Comparison of ENCODE assay signal across 9 mouse cellular contexts in the genomic region with DNA sequence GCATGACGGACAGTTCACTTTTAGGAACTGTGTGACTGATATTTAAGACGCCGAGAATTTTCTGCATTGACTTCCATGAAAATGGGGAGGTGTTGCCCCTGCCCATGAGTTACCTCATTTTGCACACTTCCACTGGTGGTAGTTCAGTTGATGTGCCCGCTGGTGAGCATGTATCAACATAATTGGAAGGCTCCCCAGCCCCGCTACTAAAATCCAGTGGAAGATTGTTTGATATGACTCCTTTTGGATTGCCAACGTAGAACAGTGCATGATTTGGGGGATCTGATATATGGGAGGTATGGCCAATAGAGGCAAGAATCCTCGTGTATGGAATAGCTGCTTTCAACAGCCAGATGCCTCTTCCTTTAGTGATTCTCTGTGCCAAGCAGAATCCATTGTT. TPM values are rescaled to one million over a fixed set of nuclear protein-coding genes. Genes with fewer than 3 reads are reported as not detected.
A peak's percentile ranks its signal among the peaks of the same experiment; 100 is the strongest.
DNase-seq lines count a peak whose midpoint lies in the region; ATAC-seq and TF ChIP-seq lines count a peak whose summit lies in the region.
"Had no signal": no experiment of that assay in that cellular context is flagged by ENCODE, and none has a peak within 500 bp of the region (broad histone marks: within the 10 kb centered on the region; RNA-seq: fewer than 3 reads in every experiment).

No protein-coding gene starts in this region.

- H3K9ac ChIP-seq in heart, embryonic 14.5 days (ENCODE audit: low read length): no peak overlapping the region
- peak overlapping the region; percentile 74 for H3K9ac ChIP-seq in hindbrain, postnatal 0 days (replicated peaks; ENCODE audit: low read length)

- peak overlapping the region; percentile 98; the same call in 1 of the 2 replicates for H3K4me2 ChIP-seq in heart, embryonic 14.5 days (ENCODE audit: low read length)
- peak overlapping the region; percentile 71 for H3K4me2 ChIP-seq in hindbrain, postnatal 0 days (ENCODE audit: low read depth, low read length)

- peaks cover 2 to 13% of the 10 kb centered on the region in 2 experiments; a peak in 3 of 4 replicates for H3K4me1 ChIP-seq in heart, embryonic 14.5 days (ENCODE audit: control insufficient read depth in 2 of 2, insufficient read depth in 2 of 2, low read length in 2 of 2)
- no peaks in the 10 kb centered on the region for H3K4me1 ChIP-seq in hindbrain, postnatal 0 days (ENCODE audit: insufficient read depth, low read length)

- no peaks in the 10 kb centered on the region for H3K9me3 ChIP-seq in heart, embryonic 14.5 days (ENCODE audit: control insufficient read depth, low read length)
- H3K9me3 ChIP-seq in hindbrain, postnatal 0 days (ENCODE audit: low read length): no peaks in the 10 kb centered on the region
- H3K9me3 ChIP-seq: megakaryocyte, embryonic 14.5 days had no signal

- H3K27me3 ChIP-seq in heart, embryonic 14.5 days (ENCODE audit: control insufficient read depth, insufficient read depth, low read length): peaks cover 31% of the 10 kb centered on the region
- H3K27me3 ChIP-seq in hindbrain, postnatal 0 days (ENCODE audit: insufficient read depth, low read length): no peaks in the 10 kb centered on the region

- intact Hi-C loops in heart, postnatal 10 days (cut with DNase I): no loop called here

- ATAC-seq in heart, embryonic 14.5 days (ENCODE audit: insufficient number of reproducible peaks, insufficient read depth, low FRiP score, low read depth): no peak
- no peak for ATAC-seq in hindbrain, postnatal 0 days

- 49% methylated on average over 7 of the region's 7 CpGs for WGBS in heart, embryonic 14.5 days
- WGBS in hindbrain, postnatal 0 days: 10% methylated on average over 7 of the region's 7 CpGs

- no peak for TF ChIP-seq CTCF in hindbrain, postnatal 0 days (IDR thresholded peaks at IDR 0.05; ENCODE audit: low read depth)

- H3K36me3 ChIP-seq in heart, embryonic 14.5 days (ENCODE audit: control insufficient read depth, insufficient read depth, low read length): no peaks in the 10 kb centered on the region
- H3K36me3 ChIP-seq in hindbrain, postnatal 0 days (ENCODE audit: insufficient read depth, low read length): no peaks in the 10 kb centered on the region

- no peak overlapping the region for H3K4me3 ChIP-seq in heart, embryonic 14.5 days (ENCODE audit: control insufficient read depth in 1 of 2, insufficient read depth in 1 of 2, low read depth in 1 of 2, low read length in 2 of 2)
- peak overlapping the region; percentile 76 for H3K4me3 ChIP-seq in hindbrain, postnatal 0 days (ENCODE audit: low read length)
- H3K4me3 ChIP-seq: megakaryocyte, embryonic 14.5 days had no signal

- H3K27ac ChIP-seq in heart, embryonic 14.5 days (replicated peaks in 1 of 2; ENCODE audit: control insufficient read depth in 1 of 2, insufficient read depth in 1 of 2, low read depth in 2 of 2, low read length in 2 of 2): no peak overlapping the region
- H3K27ac ChIP-seq in hindbrain, postnatal 0 days: peak overlapping the region; percentile 98

- no peak for DNase-seq in heart, postnatal 10 days
- peak; percentile 8 for DNase-seq in right cerebral cortex, postnatal 4 days
- no peak for DNase-seq in right cerebral cortex, postnatal 36 days (ENCODE audit: low spot score in 2 of 2)
- DNase-seq in hindbrain, postnatal 0 days (ENCODE audit: low spot score): peak; percentile 25
- no peak for DNase-seq in thymus, postnatal 14 days
- DNase-seq in testis, postnatal 10 days (ENCODE audit: low spot score): no peak
- DNase-seq in kidney, postnatal 10 days: no peak

RNA-seq across cellular contexts. Expression of a gene that starts 1.9 kb away (rescaled TPM):
- 0.38 and 0.61 TPM in 2 replicates for polyA plus RNA-seq in heart, embryonic 14.5 days (2014; fragmentation: Nextera tagmentation; extraction: Ambion mirVana)
- total RNA-seq in heart, postnatal 10 days (2021): under 1 TPM; 0.14 to 0.27 TPM
- total RNA-seq in hindbrain, postnatal 0 days (2014; rRNA removed): 157 and 179 TPM in 2 replicates
- 67.2 and 76.4 TPM in 2 replicates for polyA plus RNA-seq in hindbrain, postnatal 0 days (2015; fragmentation: Nextera tagmentation; extraction: Ambion mirVana)

Comparison
In these comparisons a context has a peak if more than half of its experiments do, and no peak if none do; other contexts are left out.
1. DNase-seq: peak in right cerebral cortex, postnatal 4 days (single experiment) and hindbrain, postnatal 0 days (single experiment); none in heart, postnatal 10 days (0 of 2), right cerebral cortex, postnatal 36 days (0 of 2), thymus, postnatal 14 days (single experiment), testis, postnatal 10 days (single experiment) and kidney, postnatal 10 days (single experiment).
2. RNA of a gene that starts 1.9 kb away (total RNA-seq): 157 to 179 TPM in hindbrain, postnatal 0 days; 0.14 to 0.27 TPM in heart, postnatal 10 days; every median in the first group is over 100 times any median in the second.